Mouse (Mus musculus) heart, postnatal 0 days (tissue): ENCODE results near the gene Gm28729.

ENCODE experiments used
- CTCF ChIP-seq: IDR thresholded peaks from 2 replicates; pipeline ENCODE4 v1.5.1; 2016; ENCODE audit warnings: antibody characterized with exemption, control low read depth, low read depth
- EP300 ChIP-seq: IDR thresholded peaks from 2 replicates; pipeline ENCODE4 v1.6.1; 2016; ENCODE audit warnings: antibody characterized with exemption, low read depth

DNA sequence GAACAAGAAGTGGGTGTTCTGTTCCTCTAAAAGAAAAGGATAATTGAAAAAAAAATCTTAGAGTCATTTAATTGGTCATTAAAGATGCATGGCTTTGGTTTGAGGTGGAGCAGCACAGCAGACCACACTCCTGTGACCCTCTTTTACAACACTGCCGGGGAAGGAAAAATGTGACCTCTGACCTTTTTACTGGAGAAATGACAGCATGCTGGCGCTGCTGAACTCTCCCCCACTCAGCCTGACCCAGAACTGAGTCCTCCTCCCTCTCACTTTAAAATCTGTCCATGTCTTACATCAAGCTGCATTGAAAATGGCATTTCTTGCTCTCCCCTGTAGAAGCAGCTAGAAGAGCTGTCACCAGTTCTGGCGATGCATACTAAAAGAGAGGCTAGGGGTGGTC lies 31.9 kb downstream of the Gm28729 start:
- no peak for TF ChIP-seq CTCF
- TF ChIP-seq EP300 = no peak
